ENCODE assay signal across 8 mouse cellular contexts in the genomic region with DNA sequence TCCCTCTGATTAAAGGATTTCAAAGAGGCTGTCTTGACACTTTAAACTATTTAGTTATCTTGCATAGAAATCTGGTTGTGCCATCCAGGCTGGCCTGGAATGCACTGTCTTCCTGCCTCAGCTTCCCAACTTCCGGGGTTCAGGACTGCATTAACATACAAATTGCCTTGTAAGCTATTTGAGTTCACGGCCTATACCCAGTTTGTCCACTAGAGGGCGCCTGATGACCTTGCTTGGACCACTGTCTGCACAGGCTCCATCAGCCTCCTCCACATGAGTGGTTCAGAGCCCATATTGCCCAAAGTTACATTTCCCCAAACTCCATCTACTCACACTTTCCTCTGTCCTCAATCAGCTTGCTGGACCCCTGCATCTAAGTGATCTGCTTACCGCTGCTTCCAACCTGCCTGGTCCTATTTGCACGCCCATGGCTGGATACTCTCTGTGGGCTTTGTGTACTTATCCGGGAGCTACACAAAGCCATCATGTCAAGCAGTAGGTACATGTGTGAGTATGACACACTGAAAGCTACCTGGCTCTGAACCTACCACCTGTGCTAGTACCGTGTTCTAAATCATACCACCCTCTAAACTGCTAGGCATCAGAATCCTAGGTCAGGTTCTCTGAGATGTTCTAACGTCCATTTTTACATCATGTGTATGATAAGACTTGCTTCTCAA. TPM values are rescaled to one million over a fixed set of nuclear protein-coding genes. Genes with fewer than 3 reads are reported as not detected.
DNase-seq lines count a peak whose midpoint lies in the region; ATAC-seq and TF ChIP-seq lines count a peak whose summit lies in the region.

No protein-coding gene starts in this region.

- no peaks in the 10 kb centered on the region for H3K9me3 ChIP-seq in embryonic facial prominence, embryonic 10.5 days
- no peaks in the 10 kb centered on the region for H3K9me3 ChIP-seq in limb, embryonic 11.5 days (ENCODE audit: control insufficient read depth, low read length)
- no peaks in the 10 kb centered on the region for H3K9me3 ChIP-seq in midbrain, embryonic 16.5 days (replicated peaks; ENCODE audit: control insufficient read depth, low read length, poor library complexity, severe bottlenecking)

- TF ChIP-seq POLR2A in spleen, adult 2 months (IDR thresholded peaks at IDR 0.05; ENCODE audit: low read depth, low read length): no peak

- H3K36me3 ChIP-seq in embryonic facial prominence, embryonic 10.5 days (replicated peaks): peaks cover 5% of the 10 kb centered on the region
- no peaks in the 10 kb centered on the region for H3K36me3 ChIP-seq in limb, embryonic 11.5 days (ENCODE audit: control insufficient read depth, insufficient read depth, low read length)
- no peaks in the 10 kb centered on the region for H3K36me3 ChIP-seq in midbrain, embryonic 16.5 days (ENCODE audit: control insufficient read depth, insufficient read depth, low read length)
- H3K36me3 ChIP-seq in spleen, adult 2 months (ENCODE audit: control insufficient read depth, insufficient read depth, low read length): no peaks in the 10 kb centered on the region

- no peak overlapping the region for H3K9ac ChIP-seq in limb, embryonic 11.5 days (ENCODE audit: low read length)
- no peak overlapping the region for H3K9ac ChIP-seq in midbrain, embryonic 16.5 days (ENCODE audit: low read depth, low read length)

- WGBS in embryonic facial prominence, embryonic 10.5 days: 52% methylated on average over 8 of the region's 8 CpGs
- 50% methylated on average over 8 of the region's 8 CpGs for WGBS in limb, embryonic 11.5 days
- 53% methylated on average over 8 of the region's 8 CpGs for WGBS in midbrain, embryonic 16.5 days
- 58% methylated on average over 8 of the region's 8 CpGs for WGBS in spleen, adult 2 months

- H3K27ac ChIP-seq in embryonic facial prominence, embryonic 10.5 days (replicated peaks): no peak overlapping the region
- no peak overlapping the region for H3K27ac ChIP-seq in limb, embryonic 11.5 days (replicated peaks; ENCODE audit: low read depth, low read length)
- H3K27ac ChIP-seq in midbrain, embryonic 16.5 days (ENCODE audit: low read length): no peak overlapping the region
- H3K27ac ChIP-seq in spleen, adult 2 months (ENCODE audit: insufficient read depth, low read length): no peak overlapping the region

- TF ChIP-seq CTCF in spleen, adult 2 months (IDR thresholded peaks at IDR 0.05; ENCODE audit: extremely low read depth, insufficient read depth, insufficient read length, insufficient replicate concordance): peak; percentile 89; the same call in 1 of the 2 replicates

- DNase-seq in 3T3-L1 (ENCODE audit: low read depth, low spot score): peak; percentile 97
- DNase-seq in adrenal gland, postnatal 14 days: peak; percentile 91
- peak; percentile 90 for DNase-seq in embryonic facial prominence, embryonic 10.5 days (ENCODE audit: low spot score)
- peak; percentile 78 to 92 for DNase-seq in heart, adult 18-20 months
- peak; percentile 89 for DNase-seq in kidney, adult 18-20 months
- peak; percentile 96 for DNase-seq in limb, embryonic 11.5 days (ENCODE audit: low spot score)
- peak; percentile 60 to 73 for DNase-seq in spleen, adult 2 months (ENCODE audit: low read depth in 1 of 2, low spot score in 2 of 2)

- peak; percentile 65 for ATAC-seq in limb, embryonic 11.5 days (ENCODE audit: insufficient number of reproducible peaks, low FRiP score, low TSS enrichment, low read depth)
- ATAC-seq in midbrain, embryonic 16.5 days: peak; percentile 91

- H3K4me3 ChIP-seq in embryonic facial prominence, embryonic 10.5 days: no peak overlapping the region
- H3K4me3 ChIP-seq in limb, embryonic 11.5 days (ENCODE audit: low read depth, low read length): no peak overlapping the region
- H3K4me3 ChIP-seq in midbrain, embryonic 16.5 days (ENCODE audit: low read depth, low read length): no peak overlapping the region
- H3K4me3 ChIP-seq in spleen, adult 2 months (ENCODE audit: extremely low read depth, insufficient read depth, insufficient read length): no peak overlapping the region

- H3K4me1 ChIP-seq in embryonic facial prominence, embryonic 10.5 days: no peaks in the 10 kb centered on the region
- no peaks in the 10 kb centered on the region; the same call in 1 of the 2 replicates for H3K4me1 ChIP-seq in limb, embryonic 11.5 days (ENCODE audit: control insufficient read depth, insufficient read depth, low read length)
- H3K4me1 ChIP-seq in midbrain, embryonic 16.5 days (ENCODE audit: control insufficient read depth, insufficient read depth, low read length): no peaks in the 10 kb centered on the region
- H3K4me1 ChIP-seq in spleen, adult 2 months (ENCODE audit: control insufficient read depth, insufficient read depth, insufficient read length): no peaks in the 10 kb centered on the region

- H3K4me2 ChIP-seq in limb, embryonic 11.5 days (ENCODE audit: low read depth, severe bottlenecking): no peak overlapping the region
- H3K4me2 ChIP-seq in midbrain, embryonic 16.5 days (ENCODE audit: low read length): no peak overlapping the region

- H3K27me3 ChIP-seq in embryonic facial prominence, embryonic 10.5 days (replicated peaks; ENCODE audit: low read depth, poor library complexity, severe bottlenecking): no peaks in the 10 kb centered on the region
- H3K27me3 ChIP-seq in limb, embryonic 11.5 days (ENCODE audit: control insufficient read depth, insufficient read depth, low read length): no peaks in the 10 kb centered on the region
- no peaks in the 10 kb centered on the region for H3K27me3 ChIP-seq in midbrain, embryonic 16.5 days (ENCODE audit: control insufficient read depth, insufficient read depth, low read depth, low read length)
- H3K27me3 ChIP-seq in spleen, adult 2 months (ENCODE audit: control insufficient read depth, insufficient read depth, low read length): no peaks in the 10 kb centered on the region

RNA-seq across cellular contexts. Expression of a gene that starts 41.2 kb away (rescaled TPM):
- total RNA-seq in adrenal gland, postnatal 14 days (2021): 14.6 and 16.6 TPM in 2 replicates
- 40.0 and 43.3 TPM in 2 replicates for polyA plus RNA-seq in embryonic facial prominence, embryonic 10.5 days (2016; fragmentation: Nextera tagmentation; extraction: Ambion mirVana)
- 10 to 100 TPM; 21.5 to 24.2 TPM for total RNA-seq in heart, adult 18-20 months (2021)
- 37.5 and 42.8 TPM in 2 replicates for polyA plus RNA-seq in limb, embryonic 11.5 days (2014; fragmentation: Nextera tagmentation; extraction: Ambion mirVana)
- 57.5 and 59.9 TPM in 2 replicates for polyA plus RNA-seq in midbrain, embryonic 16.5 days (2015; fragmentation: Nextera tagmentation; extraction: Ambion mirVana)
- 1.8 and 2.2 TPM in 2 replicates for polyA plus RNA-seq in spleen, adult 2 months (2012; rRNA removed)

RNA-seq across cellular contexts. Expression of a gene that starts 41.3 kb away (rescaled TPM):
- 25.1 and 25.8 TPM in 2 replicates for total RNA-seq in adrenal gland, postnatal 14 days (2021)
- 12.4 and 12.8 TPM in 2 replicates for polyA plus RNA-seq in embryonic facial prominence, embryonic 10.5 days (2016; fragmentation: Nextera tagmentation; extraction: Ambion mirVana)
- total RNA-seq in heart, adult 18-20 months (2021): 10 to 100 TPM; 14.2 to 15.1 TPM
- 10.5 and 13.6 TPM in 2 replicates for polyA plus RNA-seq in limb, embryonic 11.5 days (2014; fragmentation: Nextera tagmentation; extraction: Ambion mirVana)
- polyA plus RNA-seq in midbrain, embryonic 16.5 days (2015; fragmentation: Nextera tagmentation; extraction: Ambion mirVana): 17.6 and 17.8 TPM in 2 replicates
- polyA plus RNA-seq in spleen, adult 2 months (2012; rRNA removed): 13.4 and 15.2 TPM in 2 replicates

RNA-seq across cellular contexts. Expression of a gene that starts 57.1 kb away (rescaled TPM):
- total RNA-seq in adrenal gland, postnatal 14 days (2021): 18.5 and 18.6 TPM in 2 replicates
- polyA plus RNA-seq in embryonic facial prominence, embryonic 10.5 days (2016; fragmentation: Nextera tagmentation; extraction: Ambion mirVana): 10.7 and 11.2 TPM in 2 replicates
- 1,000 to 10,000 TPM; 1,612 to 1,845 TPM for total RNA-seq in heart, adult 18-20 months (2021)
- polyA plus RNA-seq in limb, embryonic 11.5 days (2014; fragmentation: Nextera tagmentation; extraction: Ambion mirVana): 8.6 and 9.1 TPM in 2 replicates
- polyA plus RNA-seq in midbrain, embryonic 16.5 days (2015; fragmentation: Nextera tagmentation; extraction: Ambion mirVana): 22.3 and 26.2 TPM in 2 replicates
- 1.5 and 1.8 TPM in 2 replicates for polyA plus RNA-seq in spleen, adult 2 months (2012; rRNA removed)

Comparison
In these comparisons a context has a peak if more than half of its experiments do, and no peak if none do; other contexts are left out.
1. RNA of a gene that starts 41.2 kb away (polyA plus RNA-seq): 57.5 to 59.9 TPM in midbrain, embryonic 16.5 days, 40.0 to 43.3 TPM in embryonic facial prominence, embryonic 10.5 days and 37.5 to 42.8 TPM in limb, embryonic 11.5 days; 1.8 to 2.2 TPM in spleen, adult 2 months; every median in the first group is over 10 times any median in the second.
2. Peak in every context shown above with its lines, with median percentiles within 50 percentile points of each other: DNase-seq.